Mouse (Mus musculus): ENCODE data around the gene Mitd1. TPM values are rescaled to one million over a fixed set of nuclear protein-coding genes. Genes with fewer than 3 reads are reported as not detected.

Mitd1 gene
- polyA plus RNA-seq, 1 experiment = 3.9 TPM

- H3K27me3 ChIP-seq (ENCODE audit: control insufficient read depth, insufficient read depth, insufficient read length) = no peaks in the 10 kb centered on the region
- no peaks in the 10 kb centered on the region for H3K79me2 ChIP-seq (ENCODE audit: control insufficient read depth, insufficient read depth)
- H3K4me3 ChIP-seq = no peak overlapping the region
- TF ChIP-seq E2F4 (IDR thresholded peaks at IDR 0.05; ENCODE audit: insufficient read depth) = no peak
- TF ChIP-seq MAX (IDR thresholded peaks at IDR 0.05; ENCODE audit: low read depth) = no peak
- no peak for TF ChIP-seq REST (IDR thresholded peaks at IDR 0.05; ENCODE audit: insufficient read depth, insufficient read length)
- TF ChIP-seq POLR2A (IDR thresholded peaks at IDR 0.05; ENCODE audit: insufficient read length, low read depth) = no peak
- no peak overlapping the region for H3ac ChIP-seq (ENCODE audit: control insufficient read depth, insufficient read length)
- H3K4me2 ChIP-seq (ENCODE audit: low read depth) = no peak overlapping the region
- no peaks in the 10 kb centered on the region for H3K36me3 ChIP-seq (ENCODE audit: control insufficient read depth, insufficient read depth)
These were observed 22.4 kb downstream of the Mitd1 start for GRCm38 (mm10) chr1:37867684-37868322.

GRCm38 (mm10) chr1:37867056-37867455 is 23.2 kb downstream of the Mitd1 start:
- no peak overlapping the region for H3K4me3 ChIP-seq
- no peak for TF ChIP-seq TCF12 (IDR thresholded peaks at IDR 0.05; ENCODE audit: insufficient read depth, poor library complexity, severe bottlenecking)
- TF ChIP-seq MAX (IDR thresholded peaks at IDR 0.05; ENCODE audit: low read depth) = no peak
- no peak for TF ChIP-seq TCF3 (IDR thresholded peaks at IDR 0.05; ENCODE audit: insufficient read length, low read depth)
- no peak for TF ChIP-seq POLR2A (IDR thresholded peaks at IDR 0.05; ENCODE audit: insufficient read length, low read depth)
- TF ChIP-seq E2F4 (IDR thresholded peaks at IDR 0.05; ENCODE audit: insufficient read depth) = no peak
- no peak for TF ChIP-seq CEBPB (IDR thresholded peaks at IDR 0.05; ENCODE audit: insufficient read depth, poor library complexity, severe bottlenecking)
- no peak for TF ChIP-seq MYOG (IDR thresholded peaks at IDR 0.05; ENCODE audit: control insufficient read depth in 1 of 3, insufficient read depth in 1 of 3, insufficient read length in 2 of 3, low read depth in 2 of 3)
- no peak for TF ChIP-seq POLR2AphosphoS2 (IDR thresholded peaks at IDR 0.05; ENCODE audit: insufficient read length, low read depth)
- no peak for TF ChIP-seq SRF (IDR thresholded peaks at IDR 0.05; ENCODE audit: control insufficient read depth, insufficient read length, low read depth)
- no peak for TF ChIP-seq REST (IDR thresholded peaks at IDR 0.05; ENCODE audit: insufficient read depth, insufficient read length)
- TF ChIP-seq USF1 (IDR thresholded peaks at IDR 0.05; ENCODE audit: low read depth) = no peak
- TF ChIP-seq MYOD1 (IDR thresholded peaks at IDR 0.05; ENCODE audit: control insufficient read depth in 1 of 3, insufficient read length in 2 of 3, low read depth in 2 of 3) = no peak
- no peaks in the 10 kb centered on the region for H3K27me3 ChIP-seq (ENCODE audit: control insufficient read depth, insufficient read depth, insufficient read length)
- H3K4me2 ChIP-seq (ENCODE audit: low read depth) = no peak overlapping the region
- H3ac ChIP-seq (ENCODE audit: control insufficient read depth, insufficient read length) = no peak overlapping the region
- H3K36me3 ChIP-seq (ENCODE audit: control insufficient read depth, insufficient read depth) = no peaks in the 10 kb centered on the region
- no peaks in the 10 kb centered on the region for H3K79me2 ChIP-seq (ENCODE audit: control insufficient read depth, insufficient read depth)

GRCm38 (mm10) chr1:37866286-37866685 is 23.9 kb downstream of the Mitd1 start, which contains the start of gene Tsga10:
Tsga10 (minus strand) TSS chr1:37866429.
- Histone ChIP-seq H3K27me3 (ENCODE audit: control insufficient read depth, insufficient read depth, insufficient read length) (no peaks in the 10 kb centered on the region), H3K36me3 (ENCODE audit: control insufficient read depth, insufficient read depth) (no peaks in the 10 kb centered on the region), H3K79me2 (ENCODE audit: control insufficient read depth, insufficient read depth) (no peaks in the 10 kb centered on the region), H3K4me3 (peak within 1 kb of the TSS; percentile 35), H3K4me2 (ENCODE audit: low read depth) (peak within 1 kb of the TSS; percentile 96), H3ac (ENCODE audit: control insufficient read depth, insufficient read length) (no peak within 1 kb of the TSS)
- TF ChIP-seq POLR2AphosphoS2 (IDR thresholded peaks at IDR 0.05; ENCODE audit: insufficient read length, low read depth) (no peak), SRF (IDR thresholded peaks at IDR 0.05; ENCODE audit: control insufficient read depth, insufficient read length, low read depth) (no peak), CEBPB (IDR thresholded peaks at IDR 0.05; ENCODE audit: insufficient read depth, poor library complexity, severe bottlenecking) (no peak), TCF3 (IDR thresholded peaks at IDR 0.05; ENCODE audit: insufficient read length, low read depth) (no peak), POLR2A (IDR thresholded peaks at IDR 0.05; ENCODE audit: insufficient read length, low read depth) (no peak), USF1 (IDR thresholded peaks at IDR 0.05; ENCODE audit: low read depth) (no peak), MYOD1 (IDR thresholded peaks at IDR 0.05; ENCODE audit: control insufficient read depth in 1 of 3, insufficient read length in 2 of 3, low read depth in 2 of 3) (no peak), TCF12 (IDR thresholded peaks at IDR 0.05; ENCODE audit: insufficient read depth, poor library complexity, severe bottlenecking) (no peak), E2F4 (IDR thresholded peaks at IDR 0.05; ENCODE audit: insufficient read depth) (no peak), REST (IDR thresholded peaks at IDR 0.05; ENCODE audit: insufficient read depth, insufficient read length) (no peak), MAX (IDR thresholded peaks at IDR 0.05; ENCODE audit: low read depth) (no peak), MYOG (IDR thresholded peaks at IDR 0.05; ENCODE audit: control insufficient read depth in 1 of 3, insufficient read depth in 1 of 3, insufficient read length in 2 of 3, low read depth in 2 of 3) (no peak)

- TF ChIP-seq E2F4 (IDR thresholded peaks at IDR 0.05; ENCODE audit: insufficient read depth) (no peak), MYOD1 (IDR thresholded peaks at IDR 0.05; ENCODE audit: control insufficient read depth in 1 of 3, insufficient read length in 2 of 3, low read depth in 2 of 3) (no peak), TCF3 (IDR thresholded peaks at IDR 0.05; ENCODE audit: insufficient read length, low read depth) (no peak), POLR2A (IDR thresholded peaks at IDR 0.05; ENCODE audit: insufficient read length, low read depth) (peak; percentile 74), POLR2AphosphoS2 (IDR thresholded peaks at IDR 0.05; ENCODE audit: insufficient read length, low read depth) (peak; percentile 73), SRF (IDR thresholded peaks at IDR 0.05; ENCODE audit: control insufficient read depth, insufficient read length, low read depth) (no peak)
- peak overlapping the region; percentile 96 for H3K4me2 ChIP-seq (ENCODE audit: low read depth)
- H3ac ChIP-seq (ENCODE audit: control insufficient read depth, insufficient read length) = no peak overlapping the region
- H3K4me3 ChIP-seq = peak overlapping the region; percentile 35
- no peaks in the 10 kb centered on the region for H3K36me3 ChIP-seq (ENCODE audit: control insufficient read depth, insufficient read depth)
- no peaks in the 10 kb centered on the region for H3K27me3 ChIP-seq (ENCODE audit: control insufficient read depth, insufficient read depth, insufficient read length)
- H3K79me2 ChIP-seq (ENCODE audit: control insufficient read depth, insufficient read depth) = no peaks in the 10 kb centered on the region
These were observed 24.6 kb downstream of the Mitd1 start for GRCm38 (mm10) chr1:37865401-37866215.

All from myocyte (in vitro differentiated cells).